Mouse (Mus musculus) limb, embryonic 13.5 days (tissue): ENCODE measurements around the gene Racgap1. TPM values are rescaled to one million over a fixed set of nuclear protein-coding genes. Genes with fewer than 3 reads are reported as not detected.

Experiments
- ATAC-seq: fragments of 200-750 bp; cut with Nextera tagmentation; 2 replicates; pipeline ENCODE4 v1.8.0; 2017; ENCODE audit warnings: low read depth, moderate number of reproducible peaks, moderate TSS enrichment; ENCODE audit not compliant: low FRiP score
- H3K27ac ChIP-seq: fragments of 300-500 bp; sonication (generic); 2 replicates; pipeline ENCODE4 v1.5.1; 2015; ENCODE audit warnings: inconsistent platforms, mild to moderate bottlenecking, moderate library complexity
- H3K27me3 ChIP-seq: fragments of 300-500 bp; sonication (generic); 2 replicates; pipeline ENCODE4 v1.6.1; 2015; ENCODE audit warnings: mild to moderate bottlenecking, inconsistent platforms
- H3K36me3 ChIP-seq: fragments of 300-500 bp; sonication (generic); 2 replicates; pipeline ENCODE4 v1.6.1; 2015; ENCODE audit warnings: inconsistent platforms, mild to moderate bottlenecking, moderate library complexity
- H3K4me1 ChIP-seq: fragments of 300-500 bp; sonication (generic); 2 replicates; pipeline ENCODE4 v1.6.1; 2015; ENCODE audit warnings: inconsistent platforms
- H3K4me2 ChIP-seq: fragments of 300-500 bp; sonication (generic); replicated peaks from 2 replicates; pipeline ENCODE4 v1.6.1; 2015; ENCODE audit warnings: inconsistent platforms, mild to moderate bottlenecking, moderate library complexity
- H3K4me3 ChIP-seq: fragments of 300-500 bp; sonication (generic); 2 replicates; pipeline ENCODE4 v1.5.1; 2015; ENCODE audit warnings: moderate library complexity, mild to moderate bottlenecking, inconsistent platforms
- H3K9ac ChIP-seq: fragments of 300-500 bp; sonication (generic); 2 replicates; pipeline ENCODE4 v1.6.1; 2015; ENCODE audit warnings: mild to moderate bottlenecking, inconsistent platforms
- H3K9me3 ChIP-seq: fragments of 300-500 bp; sonication (generic); 2 replicates; pipeline ENCODE4 v1.6.1; 2016; ENCODE audit warnings: inconsistent platforms
- WGBS: fragments of 180-500 bp; shearing (Covaris S2); methylation state at CpG from one replicate; pipeline ENCODE4 v1.1.7; 2015; 5-methylcytosine and 5-hydroxymethylcytosine counted together
- polyA plus RNA-seq: library from polyadenylated mRNA; unstranded; fragments of >200 nt; fragmentation: Nextera tagmentation; extraction: Ambion mirVana; gene quantifications from 2 replicates; pipeline ENCODE4 v1.2.1, GENCODE M21; 2015

Racgap1 gene
- 114 and 121 TPM in 2 replicates for polyA plus RNA-seq

GRCm38 (mm10) chr15:99651163-99651872 is at the start of gene Racgap1:
TSS of gene Racgap1 (minus strand) at chr15:99651656.
- peaks cover 41% of the 10 kb centered on the region for H3K27me3 ChIP-seq
- peak; percentile 95 for ATAC-seq
- H3K36me3 ChIP-seq: no peaks in the 10 kb centered on the region
- H3K4me1 ChIP-seq: peaks cover 50% of the 10 kb centered on the region
- H3K27ac ChIP-seq: no peak within 1 kb of the TSS
- no peaks in the 10 kb centered on the region for H3K9me3 ChIP-seq
- peak within 1 kb of the TSS; percentile 87 for H3K4me3 ChIP-seq
- H3K9ac ChIP-seq: peak within 1 kb of the TSS; percentile 83
- H3K4me2 ChIP-seq: peak within 1 kb of the TSS; percentile 79
- under 1% methylated on average over 62 of the region's 68 CpGs for WGBS

- no peak for ATAC-seq
- Histone ChIP-seq H3K4me1 (peaks cover 29% of the 10 kb centered on the region), H3K9ac (no peak overlapping the region), H3K9me3 (no peaks in the 10 kb centered on the region), H3K4me3 (no peak overlapping the region), H3K27me3 (peaks cover 27% of the 10 kb centered on the region), H3K36me3 (peaks cover 19% of the 10 kb centered on the region), H3K27ac (no peak overlapping the region), H3K4me2 (no peak overlapping the region)
- 86% methylated on average over 18 of the region's 18 CpGs for WGBS
Observed at GRCm38 (mm10) chr15:99700219-99701106, 49.0 kb upstream of the Racgap1 start.

GRCm38 (mm10) chr15:99699715-99700114 is 48.3 kb upstream of the Racgap1 start:
- peaks cover 14% of the 10 kb centered on the region for H3K36me3 ChIP-seq
- no peaks in the 10 kb centered on the region for H3K9me3 ChIP-seq
- H3K4me1 ChIP-seq: peaks cover 27% of the 10 kb centered on the region
- no peak overlapping the region for H3K4me3 ChIP-seq
- WGBS: 82% methylated on average over 10 of the region's 10 CpGs
- H3K4me2 ChIP-seq: no peak overlapping the region
- H3K27ac ChIP-seq: no peak overlapping the region
- H3K9ac ChIP-seq: no peak overlapping the region
- ATAC-seq: no peak
- peaks cover 29% of the 10 kb centered on the region for H3K27me3 ChIP-seq

GRCm38 (mm10) chr15:99698533-99699085 is 47.2 kb upstream of the Racgap1 start:
- no peak overlapping the region; the same call in 1 of the 2 replicates for H3K9ac ChIP-seq
- no peak for ATAC-seq
- no peak overlapping the region for H3K4me3 ChIP-seq
- no peaks in the 10 kb centered on the region for H3K9me3 ChIP-seq
- WGBS: 36% methylated on average over 20 of the region's 20 CpGs
- 0 out of 2 replicates have a peak overlapping the region, but pooled peaks have one; percentile 7 for H3K4me2 ChIP-seq
- H3K4me1 ChIP-seq: peaks cover 16% of the 10 kb centered on the region
- peaks cover 29% of the 10 kb centered on the region for H3K27me3 ChIP-seq
- peaks cover 3% of the 10 kb centered on the region for H3K36me3 ChIP-seq
- H3K27ac ChIP-seq: no peak overlapping the region

GRCm38 (mm10) chr15:99697309-99697708 is 45.9 kb upstream of the Racgap1 start:
- no peaks in the 10 kb centered on the region for H3K9me3 ChIP-seq
- no peak for ATAC-seq
- no peak overlapping the region for H3K4me3 ChIP-seq
- H3K27ac ChIP-seq: no peak overlapping the region
- no peaks in the 10 kb centered on the region for H3K36me3 ChIP-seq
- no peak overlapping the region for H3K9ac ChIP-seq
- peaks cover 6% of the 10 kb centered on the region for H3K4me1 ChIP-seq
- 12% methylated on average over 2 of the region's 2 CpGs for WGBS
- H3K27me3 ChIP-seq: peaks cover 34% of the 10 kb centered on the region
- no peak overlapping the region for H3K4me2 ChIP-seq

GRCm38 (mm10) chr15:99691976-99692375 is 40.5 kb upstream of the Racgap1 start:
- Histone ChIP-seq H3K9me3 (no peaks in the 10 kb centered on the region), H3K27me3 (peaks cover 37% of the 10 kb centered on the region), H3K27ac (no peak overlapping the region), H3K4me3 (no peak overlapping the region), H3K36me3 (no peaks in the 10 kb centered on the region), H3K4me1 (no peaks in the 10 kb centered on the region), H3K4me2 (no peak overlapping the region), H3K9ac (no peak overlapping the region)
- 42% methylated on average over 9 of the region's 9 CpGs for WGBS
- ATAC-seq: no peak

- Histone ChIP-seq H3K27me3 (peaks cover 29% of the 10 kb centered on the region), H3K4me1 (no peaks in the 10 kb centered on the region), H3K9me3 (no peaks in the 10 kb centered on the region), H3K27ac (no peak overlapping the region), H3K4me3 (no peak overlapping the region), H3K4me2 (no peak overlapping the region), H3K9ac (no peak overlapping the region), H3K36me3 (no peaks in the 10 kb centered on the region)
- ATAC-seq: no peak
- 16% methylated on average over 4 of the region's 4 CpGs for WGBS
Observed at GRCm38 (mm10) chr15:99690924-99691323, 39.5 kb upstream of the Racgap1 start.

- Histone ChIP-seq H3K9me3 (no peaks in the 10 kb centered on the region), H3K4me1 (no peaks in the 10 kb centered on the region), H3K9ac (no peak overlapping the region), H3K27me3 (peaks cover 25% of the 10 kb centered on the region), H3K4me2 (no peak overlapping the region), H3K36me3 (no peaks in the 10 kb centered on the region), H3K4me3 (no peak overlapping the region), H3K27ac (no peak overlapping the region)
- WGBS: 6% methylated on average over 4 of the region's 4 CpGs
- ATAC-seq: no peak
Observed at GRCm38 (mm10) chr15:99688712-99689111, 37.3 kb upstream of the Racgap1 start.

GRCm38 (mm10) chr15:99684156-99684555 is 32.7 kb upstream of the Racgap1 start:
- Histone ChIP-seq H3K27ac (no peak overlapping the region), H3K27me3 (0 out of 2 replicates have a peak, but pooled peaks cover under 1% of the 10 kb centered on the region), H3K4me2 (no peak overlapping the region), H3K36me3 (no peaks in the 10 kb centered on the region), H3K4me3 (no peak overlapping the region), H3K9me3 (no peaks in the 10 kb centered on the region), H3K4me1 (no peaks in the 10 kb centered on the region), H3K9ac (no peak overlapping the region)
- no peak for ATAC-seq
- WGBS: 90% methylated on average over 5 of the region's 5 CpGs

GRCm38 (mm10) chr15:99682880-99683279 is 31.4 kb upstream of the Racgap1 start:
- Histone ChIP-seq H3K9ac (no peak overlapping the region), H3K27me3 (no peaks in the 10 kb centered on the region), H3K9me3 (no peaks in the 10 kb centered on the region), H3K36me3 (no peaks in the 10 kb centered on the region), H3K4me2 (no peak overlapping the region), H3K4me1 (0 out of 2 replicates have a peak, but pooled peaks cover 5% of the 10 kb centered on the region), H3K4me3 (no peak overlapping the region), H3K27ac (no peak overlapping the region)
- no peak for ATAC-seq
- 91% methylated on average over 7 of the region's 7 CpGs for WGBS

GRCm38 (mm10) chr15:99679008-99679407 is 27.6 kb upstream of the Racgap1 start:
- WGBS: 58% methylated on average over 7 of the region's 7 CpGs
- ATAC-seq: no peak
- H3K27ac ChIP-seq: no peak overlapping the region

More at GRCm38 (mm10) chr15:99679008-99679407, 27.6 kb upstream of the Racgap1 start:
- H3K36me3 ChIP-seq: no peaks in the 10 kb centered on the region
- H3K9me3 ChIP-seq: no peaks in the 10 kb centered on the region
- H3K9ac ChIP-seq: no peak overlapping the region
- H3K4me2 ChIP-seq: no peak overlapping the region
- H3K4me3 ChIP-seq: no peak overlapping the region
- H3K27me3 ChIP-seq: peaks cover 4% of the 10 kb centered on the region
- peaks cover 9% of the 10 kb centered on the region; the same call in 1 of the 2 replicates for H3K4me1 ChIP-seq
